Mouse (Mus musculus): ENCODE data around the gene 2310022A10Rik. TPM values are rescaled to one million over a fixed set of nuclear protein-coding genes. Genes with fewer than 3 reads are reported as not detected.
"Not testable (repeated sequence)": the region's sequence is repeated elsewhere in the genome, so short reads cannot be mapped to it uniquely, and the experiment has no call there.

The 2310022A10Rik gene
- polyA plus RNA-seq, 1 experiment from 2014 or later: 39.3 TPM

DNA sequence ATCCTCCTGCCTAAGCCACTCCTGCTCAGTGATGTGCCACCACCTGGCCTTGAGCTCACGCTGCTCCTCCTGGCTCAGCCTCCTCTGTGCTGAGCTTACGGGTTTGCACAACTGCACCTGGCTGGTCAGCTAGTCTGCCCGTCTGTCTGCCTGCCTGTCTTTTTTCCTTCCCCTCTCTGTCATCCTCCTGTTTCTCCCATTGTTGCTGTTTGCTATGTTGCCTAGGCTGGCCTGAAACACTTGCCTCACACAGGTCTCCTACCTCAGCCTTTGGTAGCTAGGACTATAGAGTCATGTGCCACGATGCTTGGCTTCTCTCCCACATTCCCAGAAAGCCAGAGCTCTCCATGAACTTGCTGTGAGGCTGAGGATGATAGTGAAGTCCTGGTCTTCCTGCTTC is 59.9 kb downstream of the 2310022A10Rik start:
- no peak for DNase-seq (ENCODE audit: extremely low spot score, low spot score)
- WGBS: 87% methylated on average over 4 of the region's 4 CpGs
- no peaks in the 10 kb centered on the region for H3K27me3 ChIP-seq (ENCODE audit: poor library complexity, severe bottlenecking)
- H3K9me3 ChIP-seq: no peaks in the 10 kb centered on the region
- H3K36me3 ChIP-seq (replicated peaks): peaks cover 56% of the 10 kb centered on the region
- H3K27ac ChIP-seq: peak overlapping the region; percentile 51; the same call in 1 of the 2 replicates
- no peak overlapping the region for H3K4me3 ChIP-seq
- H3K4me1 ChIP-seq: peaks cover 23% of the 10 kb centered on the region

DNA sequence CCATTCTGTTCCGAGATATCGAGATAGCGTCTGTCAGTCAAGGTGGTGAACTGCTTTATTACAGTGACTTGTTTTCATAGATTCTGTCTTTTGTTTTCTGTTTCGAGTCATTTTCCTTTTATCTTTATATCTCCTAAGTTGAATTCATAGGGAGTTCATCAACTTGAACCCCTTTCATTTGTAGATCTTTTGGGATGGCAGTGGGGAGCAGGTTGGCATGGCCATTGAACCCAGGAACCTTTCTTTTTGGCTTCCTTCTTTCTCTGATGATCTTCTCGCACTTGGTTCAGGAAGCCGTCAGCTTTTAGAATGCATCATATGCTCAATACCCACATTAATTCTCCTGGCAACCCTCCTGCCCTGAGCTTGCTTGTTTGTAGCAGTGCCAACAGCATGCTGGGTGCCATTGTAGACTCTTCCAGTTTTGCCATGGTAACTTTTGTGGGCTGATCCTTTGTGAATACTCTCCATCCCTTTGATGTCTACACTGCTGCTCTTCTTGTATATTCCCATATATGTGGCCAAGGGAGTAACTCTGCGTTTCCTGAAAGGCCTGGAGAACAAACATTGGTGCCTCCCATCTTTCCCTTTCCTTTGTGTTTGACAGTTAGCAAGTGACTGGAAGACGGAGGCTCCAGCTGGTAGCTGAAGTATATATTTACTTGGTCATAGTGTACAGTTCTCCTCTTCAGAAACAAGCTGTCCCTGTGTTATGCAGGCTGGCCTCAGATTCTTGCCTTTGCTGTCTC is 60.9 kb downstream of the 2310022A10Rik start:
- Histone ChIP-seq H3K27me3 (ENCODE audit: poor library complexity, severe bottlenecking) (no peaks in the 10 kb centered on the region), H3K36me3 (replicated peaks) (peaks cover 57% of the 10 kb centered on the region), H3K4me1 (peaks cover 23% of the 10 kb centered on the region), H3K27ac (peak overlapping the region; percentile 70; the same call in 1 of the 2 replicates), H3K4me3 (peak overlapping the region; percentile 12; the same call in 1 of the 2 replicates), H3K9me3 (no peaks in the 10 kb centered on the region)
- DNase-seq (ENCODE audit: extremely low spot score, low spot score): no peak
- WGBS: 79% methylated on average over 8 of the region's 8 CpGs

DNA sequence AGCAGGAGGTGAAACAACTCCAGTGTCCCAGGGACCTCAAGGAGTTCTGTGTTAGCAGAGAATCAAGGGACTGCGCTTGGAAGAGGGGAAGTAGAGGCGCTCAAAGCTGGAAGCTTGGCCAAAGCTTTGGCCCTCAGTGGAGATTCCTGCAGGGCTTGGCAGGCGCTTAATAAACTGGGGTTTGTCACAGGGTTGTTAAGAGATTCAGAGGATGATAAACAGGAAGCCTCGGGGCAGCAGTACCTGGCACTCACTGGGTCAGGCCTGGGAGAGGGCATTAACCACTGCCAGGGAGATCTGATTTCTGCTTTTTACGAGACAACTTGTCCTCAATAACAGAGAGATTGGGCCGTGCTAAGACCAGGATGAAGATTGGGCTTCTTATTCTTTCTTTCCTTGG is 68.0 kb downstream of the 2310022A10Rik start:
- no peaks in the 10 kb centered on the region for H3K27me3 ChIP-seq (ENCODE audit: poor library complexity, severe bottlenecking)
- 87% methylated on average over 6 of the region's 6 CpGs for WGBS
- no peak for DNase-seq (ENCODE audit: extremely low spot score, low spot score)
- H3K27ac ChIP-seq: no peak overlapping the region
- H3K4me3 ChIP-seq: no peak overlapping the region
- H3K36me3 ChIP-seq (replicated peaks): peaks cover 96% of the 10 kb centered on the region
- no peaks in the 10 kb centered on the region for H3K9me3 ChIP-seq
- H3K4me1 ChIP-seq: no peaks in the 10 kb centered on the region

GRCm38 (mm10) chr7:27622234-27622633 is 69.2 kb downstream of the 2310022A10Rik start:
- no peak for DNase-seq (ENCODE audit: extremely low spot score, low spot score)
- H3K9me3 ChIP-seq: no peaks in the 10 kb centered on the region
- H3K27me3 ChIP-seq (ENCODE audit: poor library complexity, severe bottlenecking): no peaks in the 10 kb centered on the region
- 76% methylated on average over 1 of the region's 1 CpGs for whole genome bisulfite sequencing
- peaks cover 95% of the 10 kb centered on the region for H3K36me3 ChIP-seq (replicated peaks)
- H3K4me3 ChIP-seq: no peak overlapping the region
- H3K27ac ChIP-seq: no peak overlapping the region
- H3K4me1 ChIP-seq: no peaks in the 10 kb centered on the region

DNA sequence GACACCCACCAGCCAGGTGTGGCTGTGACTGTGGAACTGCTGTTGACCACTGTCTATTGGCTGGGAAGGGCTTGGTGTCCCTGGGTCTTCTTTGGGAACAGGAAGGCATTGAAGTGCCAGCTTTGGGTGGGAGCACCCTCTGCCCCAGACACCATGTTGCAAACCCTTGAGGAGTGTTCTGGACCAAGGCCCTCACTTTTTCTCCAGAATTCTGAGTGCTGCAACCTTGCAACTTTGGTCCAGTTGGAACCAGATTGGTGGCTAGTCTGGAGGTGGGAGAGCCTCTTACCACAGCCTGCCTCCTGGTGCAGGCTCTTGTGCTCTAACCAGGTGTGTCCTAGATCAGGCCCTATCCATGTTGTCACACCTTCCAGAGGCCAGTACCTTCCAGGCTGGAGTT is 71.9 kb downstream of the 2310022A10Rik start:
- no peak overlapping the region for H3K4me3 ChIP-seq
- DNase-seq (ENCODE audit: extremely low spot score, low spot score): no peak
- H3K36me3 ChIP-seq (replicated peaks): peaks cover 95% of the 10 kb centered on the region
- no peak overlapping the region for H3K27ac ChIP-seq
- H3K27me3 ChIP-seq (ENCODE audit: poor library complexity, severe bottlenecking): no peaks in the 10 kb centered on the region
- H3K9me3 ChIP-seq: no peaks in the 10 kb centered on the region
- H3K4me1 ChIP-seq: no peaks in the 10 kb centered on the region

- no peak for DNase-seq (ENCODE audit: extremely low spot score, low spot score)
- Histone ChIP-seq H3K27ac (no peak overlapping the region), H3K4me1 (no peaks in the 10 kb centered on the region), H3K36me3 (replicated peaks) (peaks cover 91% of the 10 kb centered on the region), H3K27me3 (ENCODE audit: poor library complexity, severe bottlenecking) (no peaks in the 10 kb centered on the region), H3K4me3 (no peak overlapping the region), H3K9me3 (no peaks in the 10 kb centered on the region)
- WGBS: 92% methylated on average over 7 of the region's 7 CpGs
Observed at GRCm38 (mm10) chr7:27627707-27628106, 74.7 kb downstream of the 2310022A10Rik start.

GRCm38 (mm10) chr7:27628190-27628589 is 75.2 kb downstream of the 2310022A10Rik start:
- WGBS: 97% methylated on average over 6 of the region's 6 CpGs
- no peak for DNase-seq (ENCODE audit: extremely low spot score, low spot score)
- H3K27me3 ChIP-seq (ENCODE audit: poor library complexity, severe bottlenecking): no peaks in the 10 kb centered on the region
- H3K4me1 ChIP-seq: no peaks in the 10 kb centered on the region
- peaks cover 91% of the 10 kb centered on the region for H3K36me3 ChIP-seq (replicated peaks)
- no peaks in the 10 kb centered on the region for H3K9me3 ChIP-seq
- no peak overlapping the region for H3K4me3 ChIP-seq
- no peak overlapping the region for H3K27ac ChIP-seq

- WGBS: 96% methylated on average over 7 of the region's 7 CpGs
- DNase-seq (ENCODE audit: extremely low spot score, low spot score): not testable (repeated sequence)
- peaks cover 91% of the 10 kb centered on the region for H3K36me3 ChIP-seq (replicated peaks)
Observed at GRCm38 (mm10) chr7:27628816-27629215, 75.8 kb downstream of the 2310022A10Rik start.

GRCm38 (mm10) chr7:27631439-27631838 is 78.4 kb downstream of the 2310022A10Rik start:
- DNase-seq (ENCODE audit: extremely low spot score, low spot score): no peak
- Histone ChIP-seq H3K4me1 (no peaks in the 10 kb centered on the region), H3K4me3 (no peak overlapping the region), H3K27ac (no peak overlapping the region), H3K27me3 (ENCODE audit: poor library complexity, severe bottlenecking) (no peaks in the 10 kb centered on the region), H3K36me3 (replicated peaks) (peaks cover 94% of the 10 kb centered on the region), H3K9me3 (no peaks in the 10 kb centered on the region)
- WGBS: 97% methylated on average over 4 of the region's 4 CpGs

More at GRCm38 (mm10) chr7:27628816-27629215, 75.8 kb downstream of the 2310022A10Rik start:
- not testable (repeated sequence) for H3K27me3 ChIP-seq (ENCODE audit: poor library complexity, severe bottlenecking); H3K9me3 ChIP-seq; H3K27ac ChIP-seq; H3K4me3 ChIP-seq; H3K4me1 ChIP-seq

Other genes starting within 250 kb of the 2310022A10Rik start
- gene Ltbp4, start 215.5 kb upstream of the 2310022A10Rik start, polyA plus RNA-seq (2016; fragmentation: Nextera tagmentation; extraction: Ambion mirVana): 8.5 and 11.1 TPM in 2 replicates
- gene Shkbp1, start 197.2 kb upstream of the 2310022A10Rik start, polyA plus RNA-seq (2016; fragmentation: Nextera tagmentation; extraction: Ambion mirVana): 62.4 and 67.7 TPM in 2 replicates
- gene Gm20479, start 195.8 kb upstream of the 2310022A10Rik start, polyA plus RNA-seq (2016; fragmentation: Nextera tagmentation; extraction: Ambion mirVana): 1.4 TPM in 1 of 2 replicates, not detected in the other
- 0.20 and 0.37 TPM in 2 replicates for gene Sptbn4, start 105.5 kb upstream of the 2310022A10Rik start, polyA plus RNA-seq (2016; fragmentation: Nextera tagmentation; extraction: Ambion mirVana)
- gene Blvrb, start 105.3 kb upstream of the 2310022A10Rik start, polyA plus RNA-seq (2016; fragmentation: Nextera tagmentation; extraction: Ambion mirVana): 34.8 and 45.5 TPM in 2 replicates
- 21.7 and 24.8 TPM in 2 replicates for gene Sertad3, start 79.5 kb upstream of the 2310022A10Rik start, polyA plus RNA-seq (2016; fragmentation: Nextera tagmentation; extraction: Ambion mirVana)
- 17.7 and 18.6 TPM in 2 replicates for gene Sertad1, start 66.3 kb upstream of the 2310022A10Rik start, polyA plus RNA-seq (2016; fragmentation: Nextera tagmentation; extraction: Ambion mirVana)
- 3.1 TPM in 2 replicates for gene Prx, start 53.9 kb upstream of the 2310022A10Rik start, polyA plus RNA-seq (2016; fragmentation: Nextera tagmentation; extraction: Ambion mirVana)
- gene Hipk4, start 30.0 kb upstream of the 2310022A10Rik start, polyA plus RNA-seq (2016; fragmentation: Nextera tagmentation; extraction: Ambion mirVana): 0.41 and 0.63 TPM in 2 replicates
- 41.9 and 42.0 TPM in 2 replicates for gene Pld3, start within 50 bp of the 2310022A10Rik start, polyA plus RNA-seq (2016; fragmentation: Nextera tagmentation; extraction: Ambion mirVana)
- gene Akt2, start 38.3 kb downstream of the 2310022A10Rik start, polyA plus RNA-seq (2016; fragmentation: Nextera tagmentation; extraction: Ambion mirVana): 73.3 and 78.8 TPM in 2 replicates
- 2.8 and 3.7 TPM in 2 replicates for gene Ttc9b, start 100.7 kb downstream of the 2310022A10Rik start, polyA plus RNA-seq (2016; fragmentation: Nextera tagmentation; extraction: Ambion mirVana)
- gene Map3k10, start 121.4 kb downstream of the 2310022A10Rik start, polyA plus RNA-seq (2016; fragmentation: Nextera tagmentation; extraction: Ambion mirVana): 7.9 and 8.3 TPM in 2 replicates
- 6.7 and 7.6 TPM in 2 replicates for gene Zfp607b, start 136.1 kb downstream of the 2310022A10Rik start, polyA plus RNA-seq (2016; fragmentation: Nextera tagmentation; extraction: Ambion mirVana)
- gene Zfp60, start 178.2 kb downstream of the 2310022A10Rik start, polyA plus RNA-seq (2016; fragmentation: Nextera tagmentation; extraction: Ambion mirVana): 70.8 and 76.5 TPM in 2 replicates

All from forebrain, embryonic 10.5 days (tissue).